Mouse (Mus musculus) testis, adult 2 months (tissue): ENCODE measurements around the gene Gm45062.

Source experiments
- CTCF ChIP-seq: fragments of 200-500 bp; IDR thresholded peaks from 2 replicates; pipeline ENCODE4 v1.5.1; 2012; ENCODE audit warnings: low read depth, mild to moderate bottlenecking, inconsistent platforms, low read length, moderate library complexity; ENCODE audit not compliant: control insufficient read depth, insufficient read depth, insufficient replicate concordance
- POLR2A ChIP-seq: fragments of 200-500 bp; IDR thresholded peaks from 2 replicates; pipeline ENCODE4 v1.6.1; 2012; ENCODE audit warnings: low read depth, mild to moderate bottlenecking, inconsistent platforms, low read length, moderate library complexity; ENCODE audit not compliant: control insufficient read depth

DNA sequence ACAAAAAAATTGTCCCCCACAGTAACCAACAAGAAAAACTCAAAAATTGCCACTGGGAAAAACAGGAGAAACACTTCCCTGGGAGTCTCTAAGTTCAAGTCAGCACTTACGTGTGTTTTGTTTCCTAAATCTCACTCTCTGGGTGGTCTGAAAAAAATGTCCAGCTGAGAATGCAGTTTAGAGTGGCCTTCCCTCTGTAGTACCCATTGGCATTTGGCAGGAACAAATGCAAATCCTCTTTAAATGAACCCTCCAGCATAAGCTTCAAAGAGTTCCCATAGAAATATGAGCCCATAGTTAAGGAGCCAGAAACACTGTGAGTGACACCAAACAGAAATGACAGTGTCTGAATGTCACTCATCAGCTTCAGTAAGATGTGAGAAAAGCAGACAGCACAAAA lies 219.9 kb downstream of the Gm45062 start:
- no peak for TF ChIP-seq POLR2A
- TF ChIP-seq CTCF, result no peak
